Mouse (Mus musculus): Measurements from ENCODE around the gene Ccdc12. TPM values are rescaled to one million over a fixed set of nuclear protein-coding genes. Genes with fewer than 3 reads are reported as not detected.

The Ccdc12 gene
- total and polyA plus RNA-seq, 3 experiments, result 85.2 to 104 (median 97.8) TPM

DNA sequence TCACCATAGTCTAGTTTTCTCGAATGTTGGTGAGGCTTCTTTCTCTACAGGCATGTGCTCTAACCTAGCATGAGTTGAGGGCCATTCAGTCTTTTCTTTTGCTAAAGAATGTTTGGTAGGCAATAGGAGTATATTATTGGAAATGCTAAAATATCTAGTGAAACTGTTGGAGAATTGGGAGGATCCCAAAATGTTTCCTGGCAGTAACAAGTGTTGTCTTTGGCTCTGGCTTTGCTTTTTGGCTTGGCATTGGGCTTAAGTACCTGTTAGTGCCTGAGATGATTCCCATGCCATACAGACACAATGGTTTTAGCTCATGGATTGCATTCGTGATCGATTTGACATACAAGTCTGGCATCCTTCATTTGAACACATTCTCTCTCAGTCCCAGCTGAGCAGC, 44.8 kb upstream of the Ccdc12 start:
- H3K4me2 ChIP-seq (ENCODE audit: insufficient read depth, low read depth, poor library complexity, severe bottlenecking), result no peak overlapping the region
- no peak overlapping the region for H3K27ac ChIP-seq (ENCODE audit: insufficient read depth, low read depth)
- peaks cover 47 to 91% of the 10 kb centered on the region in 2 experiments for H3K36me3 ChIP-seq (replicated peaks in 1 of 2; ENCODE audit: control insufficient read depth in 1 of 2, insufficient read depth in 1 of 2, low read length in 1 of 2)
- dilution Hi-C loops (cut with MboI; ENCODE audit: extremely low pct_ligation_motif_present, extremely low pct_unique_long_range_greater_than_20kb, low sequenced_read_pairs), result no loop called here
- no peaks in the 10 kb centered on the region for H3K9me3 ChIP-seq (replicated peaks; ENCODE audit: low read length)
- no peak overlapping the region for H3K9ac ChIP-seq (ENCODE audit: insufficient read depth, low read depth)
- no peak for DNase-seq (ENCODE audit: extremely low read depth)
- no peaks in the 10 kb centered on the region; the same call in 1 of the 2 replicates for H3K79me2 ChIP-seq (replicated peaks; ENCODE audit: control insufficient read depth, extremely low read depth, insufficient read depth, poor library complexity, severe bottlenecking)
- in situ Hi-C loops (cut with MboI; ENCODE audit: low pct_ligation_motif_present, low pct_unique_long_range_greater_than_20kb, low sequenced_read_pairs), result no loop called here
- H3K4me1 ChIP-seq (ENCODE audit: control insufficient read depth in 1 of 2, insufficient read depth in 2 of 2), result no peaks in the 10 kb centered on the region
- H3K4me3 ChIP-seq (replicated peaks in 1 of 3; ENCODE audit: low read depth in 2 of 3, low read length in 2 of 3, poor library complexity in 1 of 3), result no peak overlapping the region
- no peaks in the 10 kb centered on the region for H3K27me3 ChIP-seq (replicated peaks)
- TF ChIP-seq E2F4 (IDR thresholded peaks at IDR 0.05; ENCODE audit: insufficient replicate concordance, low read depth, low read length) (no peak), UBTF (IDR thresholded peaks at IDR 0.05; ENCODE audit: low read depth, low read length) (no peak)

DNA sequence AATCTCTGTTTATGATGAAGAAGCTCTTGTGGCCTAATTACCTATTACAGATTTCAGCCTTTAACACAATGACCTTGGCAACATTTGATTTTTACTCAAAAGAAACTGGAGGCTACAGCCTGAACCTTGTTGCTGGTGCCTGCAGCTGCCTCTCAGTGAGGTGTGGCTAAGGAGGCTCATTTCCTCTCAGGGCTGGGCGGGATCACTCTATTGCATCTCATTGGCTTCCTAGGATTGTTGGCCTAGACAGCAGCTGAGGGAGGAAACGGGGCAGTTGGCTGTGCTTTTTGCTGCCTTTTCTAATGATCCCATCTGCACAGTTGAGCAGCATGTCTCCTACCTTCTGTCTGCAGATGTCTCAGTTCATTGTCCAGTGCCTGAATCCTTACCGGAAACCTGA, 39.2 kb upstream of the Ccdc12 start:
- H3K9ac ChIP-seq (ENCODE audit: insufficient read depth, low read depth), result no peak overlapping the region
- H3K27me3 ChIP-seq (replicated peaks), result no peaks in the 10 kb centered on the region
- H3K4me1 ChIP-seq (ENCODE audit: control insufficient read depth in 1 of 2, insufficient read depth in 2 of 2), result no peaks in the 10 kb centered on the region
- H3K9me3 ChIP-seq (replicated peaks; ENCODE audit: low read length), result no peaks in the 10 kb centered on the region
- dilution Hi-C loops (cut with MboI; ENCODE audit: extremely low pct_ligation_motif_present, extremely low pct_unique_long_range_greater_than_20kb, low sequenced_read_pairs) (no loop called here), in situ Hi-C loops (cut with MboI; ENCODE audit: low pct_ligation_motif_present, low pct_unique_long_range_greater_than_20kb, low sequenced_read_pairs) (no loop called here)
- no peaks in the 10 kb centered on the region; the same call in 1 of the 2 replicates for H3K79me2 ChIP-seq (replicated peaks; ENCODE audit: control insufficient read depth, extremely low read depth, insufficient read depth, poor library complexity, severe bottlenecking)
- no peak for TF ChIP-seq ELF1 (IDR thresholded peaks at IDR 0.05; ENCODE audit: low read depth, low read length)
- TF ChIP-seq ETS1 (conservative IDR thresholded peaks at IDR 0.05; ENCODE audit: low read depth, low read length), result no peak
- no peak for TF ChIP-seq MXI1 (IDR thresholded peaks at IDR 0.05; ENCODE audit: low read depth, low read length)
- no peak for TF ChIP-seq ZNF384 (IDR thresholded peaks at IDR 0.05; ENCODE audit: low read depth, low read length)
- no peak for TF ChIP-seq GABPA (IDR thresholded peaks at IDR 0.05; ENCODE audit: insufficient replicate concordance, low read depth, low read length)
- TF ChIP-seq NELFE (IDR thresholded peaks at IDR 0.05; ENCODE audit: low read depth, low read length), result no peak
- no peak for TF ChIP-seq TBP (conservative IDR thresholded peaks at IDR 0.05; ENCODE audit: low read depth, low read length)
- TF ChIP-seq PAX5 (IDR thresholded peaks at IDR 0.05; ENCODE audit: low read length), result no peak
- no peak for TF ChIP-seq JUND (conservative IDR thresholded peaks at IDR 0.05; ENCODE audit: low read depth, low read length)
- TF ChIP-seq RCOR1 (conservative IDR thresholded peaks at IDR 0.05; ENCODE audit: low read depth, low read length), result no peak
- no peak for TF ChIP-seq MAFK (IDR thresholded peaks at IDR 0.05; ENCODE audit: insufficient replicate concordance, low read length)
- TF ChIP-seq MAX (IDR thresholded peaks at IDR 0.05; ENCODE audit: low read length), result no peak
- no peak for TF ChIP-seq KAT2A (IDR thresholded peaks at IDR 0.05; ENCODE audit: insufficient replicate concordance, low read length)
- no peak for TF ChIP-seq POLR2AphosphoS2 (IDR thresholded peaks at IDR 0.05; ENCODE audit: low read depth, low read length)
- H3K27ac ChIP-seq (ENCODE audit: insufficient read depth, low read depth), result no peak overlapping the region
- no peak overlapping the region for H3K4me3 ChIP-seq (replicated peaks in 1 of 3; ENCODE audit: low read depth in 2 of 3, low read length in 2 of 3, poor library complexity in 1 of 3)
- H3K4me2 ChIP-seq (ENCODE audit: insufficient read depth, low read depth, poor library complexity, severe bottlenecking), result no peak overlapping the region
- no peak for DNase-seq (ENCODE audit: extremely low read depth)
- peaks cover 63 to 91% of the 10 kb centered on the region in 2 experiments for H3K36me3 ChIP-seq (replicated peaks in 1 of 2; ENCODE audit: control insufficient read depth in 1 of 2, insufficient read depth in 1 of 2, low read length in 1 of 2)

All from CH12.LX (cell line).